Mouse (Mus musculus): ENCODE data around the gene Maip1. TPM values are rescaled to one million over a fixed set of nuclear protein-coding genes. Genes with fewer than 3 reads are reported as not detected.
A peak's percentile ranks its signal among the peaks of the same experiment; 100 is the strongest.

Maip1 gene
- polyA plus RNA-seq, 1 experiment from 2014 or later = 20.6 TPM

DNA sequence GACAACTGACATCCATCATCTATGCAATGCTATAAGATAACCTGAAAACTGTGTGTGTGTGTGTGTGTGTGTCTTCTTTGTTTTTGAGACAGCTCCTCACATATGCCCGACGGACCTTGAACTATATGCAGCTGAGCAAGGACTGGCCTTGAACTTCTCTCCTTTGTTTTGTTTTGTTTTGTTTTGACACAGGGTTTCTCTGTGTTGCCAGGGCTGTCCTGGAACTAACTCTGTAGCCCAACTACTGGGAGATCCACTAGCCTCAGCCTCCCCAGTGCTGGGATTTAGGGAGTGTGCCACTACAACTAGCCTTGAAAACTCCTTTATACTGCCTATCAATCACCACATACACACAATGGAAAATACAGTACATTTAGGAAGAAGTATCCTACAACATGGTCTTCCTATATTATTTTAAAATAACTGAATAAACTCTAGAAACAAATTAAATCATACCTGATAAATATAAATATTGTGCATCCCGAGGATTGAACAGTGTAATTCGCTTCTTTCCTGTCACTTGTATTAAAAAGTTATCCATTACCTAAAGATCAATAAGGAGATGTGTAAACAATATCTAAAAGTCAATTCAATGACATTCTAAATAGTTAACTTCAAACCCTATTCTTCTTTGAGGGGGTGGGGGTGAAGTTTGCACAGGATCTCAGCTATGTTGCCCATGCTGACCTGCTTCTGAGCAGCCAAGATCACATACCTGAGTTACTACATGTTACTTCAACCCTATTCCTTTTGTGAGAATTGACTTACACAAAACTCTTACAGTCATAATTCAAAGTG is 14.9 kb upstream of the Maip1 start:
- Histone ChIP-seq H3K4me2 (replicated peaks) (no peak overlapping the region), H3K9me3 (no peaks in the 10 kb centered on the region), H3K4me3 (no peak overlapping the region), H3K27me3 (no peaks in the 10 kb centered on the region), H3K9ac (no peak overlapping the region), H3K27ac (no peak overlapping the region), H3K4me1 (no peaks in the 10 kb centered on the region), H3K36me3 (peaks cover 49% of the 10 kb centered on the region)
- no peak for ATAC-seq (ENCODE audit: low FRiP score, low read depth)
- WGBS = 97% methylated on average over 4 of the region's 4 CpGs

DNA sequence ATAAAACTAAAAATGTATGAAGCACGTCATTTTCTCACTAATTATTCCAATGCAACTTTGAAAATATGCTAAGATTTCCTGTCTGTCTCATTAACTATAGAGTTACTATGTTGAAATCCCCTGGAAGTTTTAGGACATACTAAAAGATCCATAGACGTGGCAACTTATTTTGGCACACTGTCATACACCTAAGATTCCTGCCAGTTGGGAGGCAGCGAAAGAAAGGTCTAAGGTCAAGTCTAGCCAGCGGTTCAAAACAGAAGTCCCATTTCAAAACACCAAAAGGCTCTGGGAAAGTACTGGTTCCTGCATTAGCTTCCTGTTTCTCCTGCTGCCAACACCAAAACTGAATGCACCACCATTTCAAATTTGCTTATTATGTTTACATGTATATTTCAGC is 13.7 kb upstream of the Maip1 start:
- H3K4me3 ChIP-seq = no peak overlapping the region
- H3K4me2 ChIP-seq (replicated peaks) = no peak overlapping the region
- no peaks in the 10 kb centered on the region for H3K9me3 ChIP-seq
- 85% methylated on average over 4 of the region's 4 CpGs for WGBS
- H3K4me1 ChIP-seq = no peaks in the 10 kb centered on the region
- H3K27me3 ChIP-seq = no peaks in the 10 kb centered on the region
- ATAC-seq (ENCODE audit: low FRiP score, low read depth) = no peak
- no peak overlapping the region for H3K27ac ChIP-seq
- no peak overlapping the region for H3K9ac ChIP-seq
- peaks cover 61% of the 10 kb centered on the region for H3K36me3 ChIP-seq

DNA sequence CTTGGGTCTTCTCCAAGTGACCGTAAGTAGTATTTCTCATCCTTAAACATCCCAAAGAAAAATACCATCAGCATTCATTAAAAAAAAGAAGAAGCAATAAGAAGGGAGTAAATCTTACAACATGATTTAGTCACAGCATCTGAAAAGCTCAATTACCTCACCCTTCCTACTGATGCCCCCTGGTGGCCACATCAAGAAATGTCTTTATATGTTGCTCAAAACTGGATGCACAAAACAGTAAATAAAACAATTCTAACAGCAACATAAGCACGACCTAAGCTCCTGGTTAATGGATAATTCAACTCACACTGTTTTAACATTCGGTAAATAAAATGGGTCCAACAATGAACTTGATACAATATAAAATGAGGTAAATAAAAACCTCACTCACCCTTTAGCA is 12.1 kb upstream of the Maip1 start:
- no peaks in the 10 kb centered on the region for H3K27me3 ChIP-seq
- no peak for ATAC-seq (ENCODE audit: low FRiP score, low read depth)
- 67% methylated on average over 3 of the region's 3 CpGs for WGBS

DNA sequence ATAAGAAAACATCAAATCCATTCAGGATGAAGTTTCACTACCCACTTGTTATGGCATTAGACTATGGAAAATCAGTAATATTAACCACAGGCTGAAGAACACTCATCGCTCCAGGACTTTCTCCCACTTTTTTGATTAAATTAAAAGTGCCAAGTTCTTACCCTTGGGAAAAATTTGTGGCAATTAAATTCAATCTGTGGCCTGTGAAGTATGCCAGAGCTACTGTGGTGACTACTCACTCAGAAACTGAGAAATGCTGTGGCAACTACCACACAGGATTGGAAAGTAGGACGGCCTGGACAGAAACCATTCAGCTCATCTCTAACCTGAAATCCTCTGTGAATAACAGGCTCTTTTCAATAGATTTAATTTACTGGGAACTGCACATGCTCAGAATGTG is 5.8 kb upstream of the Maip1 start:
- H3K36me3 ChIP-seq = peaks cover 41% of the 10 kb centered on the region

More for the DNA sequence above, 12.1 kb upstream of the Maip1 start:
- no peak overlapping the region for H3K9ac ChIP-seq
- H3K9me3 ChIP-seq = no peaks in the 10 kb centered on the region
- H3K36me3 ChIP-seq = peaks cover 65% of the 10 kb centered on the region
- H3K4me2 ChIP-seq (replicated peaks) = no peak overlapping the region
- H3K4me3 ChIP-seq = no peak overlapping the region
- H3K27ac ChIP-seq = no peak overlapping the region
- H3K4me1 ChIP-seq = no peaks in the 10 kb centered on the region

DNA sequence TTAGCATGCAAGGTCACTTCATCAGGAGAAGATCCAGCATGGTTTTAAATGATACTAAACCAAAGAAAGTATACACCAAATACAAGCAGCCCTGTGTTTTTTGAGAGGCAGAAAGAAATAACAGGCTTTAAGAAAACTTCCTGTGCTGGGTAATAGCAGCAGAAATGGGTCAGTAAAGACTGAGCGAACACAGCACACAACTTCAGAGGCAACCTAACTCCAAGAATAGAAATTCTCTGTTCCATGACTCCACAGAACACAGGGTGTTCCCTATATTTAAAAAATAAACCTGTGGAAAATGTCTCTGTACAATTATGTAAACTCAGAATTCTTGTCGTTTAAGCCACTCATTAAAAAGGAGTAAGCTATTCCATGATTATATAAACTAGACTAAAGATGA is 5.3 kb upstream of the Maip1 start:
- H3K9ac ChIP-seq = no peak overlapping the region

More for the DNA sequence above, 5.8 kb upstream of the Maip1 start:
- no peaks in the 10 kb centered on the region for H3K9me3 ChIP-seq
- H3K9ac ChIP-seq = no peak overlapping the region
- H3K4me2 ChIP-seq (replicated peaks) = no peak overlapping the region
- no peak overlapping the region for H3K27ac ChIP-seq
- no peak overlapping the region for H3K4me3 ChIP-seq
- WGBS = 84% methylated on average over 2 of the region's 2 CpGs
- ATAC-seq (ENCODE audit: low FRiP score, low read depth) = no peak
- peaks cover under 1% of the 10 kb centered on the region for H3K4me1 ChIP-seq
- H3K27me3 ChIP-seq = no peaks in the 10 kb centered on the region

DNA sequence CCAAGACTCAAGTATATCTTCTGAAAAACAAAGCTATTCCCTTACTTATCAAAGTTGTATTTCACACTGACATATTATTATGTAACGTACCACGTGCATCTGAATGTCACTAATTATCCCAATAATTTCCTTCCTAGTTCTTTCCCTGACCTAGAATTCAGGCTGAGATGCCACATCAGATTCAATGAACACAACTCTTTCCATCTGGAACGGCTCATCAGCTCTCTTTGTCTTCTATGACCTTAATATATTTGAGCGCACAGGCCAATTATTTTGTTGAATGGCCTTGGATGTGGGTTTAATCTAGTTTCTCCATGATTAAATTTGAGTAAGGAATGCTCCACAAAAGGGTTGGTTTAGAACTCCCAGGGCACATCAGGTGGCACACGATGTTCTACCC is 4.0 kb upstream of the Maip1 start:
- no peaks in the 10 kb centered on the region for H3K27me3 ChIP-seq
- no peak for ATAC-seq (ENCODE audit: low FRiP score, low read depth)
- peaks cover 5% of the 10 kb centered on the region for H3K4me1 ChIP-seq
- no peak overlapping the region for H3K27ac ChIP-seq
- H3K9me3 ChIP-seq = no peaks in the 10 kb centered on the region
- H3K4me3 ChIP-seq = no peak overlapping the region
- peaks cover 30% of the 10 kb centered on the region for H3K36me3 ChIP-seq
- no peak overlapping the region for H3K4me2 ChIP-seq (replicated peaks)
- WGBS = 89% methylated on average over 5 of the region's 5 CpGs
- H3K9ac ChIP-seq = no peak overlapping the region

More for the DNA sequence above, 5.3 kb upstream of the Maip1 start:
- WGBS = 84% methylated on average over 2 of the region's 2 CpGs
- ATAC-seq (ENCODE audit: low FRiP score, low read depth) = no peak
- H3K27me3 ChIP-seq = no peaks in the 10 kb centered on the region
- no peak overlapping the region for H3K4me3 ChIP-seq
- H3K4me1 ChIP-seq = peaks cover 5% of the 10 kb centered on the region
- H3K36me3 ChIP-seq = peaks cover 41% of the 10 kb centered on the region
- H3K4me2 ChIP-seq (replicated peaks) = no peak overlapping the region
- H3K9me3 ChIP-seq = no peaks in the 10 kb centered on the region
- no peak overlapping the region for H3K27ac ChIP-seq

DNA sequence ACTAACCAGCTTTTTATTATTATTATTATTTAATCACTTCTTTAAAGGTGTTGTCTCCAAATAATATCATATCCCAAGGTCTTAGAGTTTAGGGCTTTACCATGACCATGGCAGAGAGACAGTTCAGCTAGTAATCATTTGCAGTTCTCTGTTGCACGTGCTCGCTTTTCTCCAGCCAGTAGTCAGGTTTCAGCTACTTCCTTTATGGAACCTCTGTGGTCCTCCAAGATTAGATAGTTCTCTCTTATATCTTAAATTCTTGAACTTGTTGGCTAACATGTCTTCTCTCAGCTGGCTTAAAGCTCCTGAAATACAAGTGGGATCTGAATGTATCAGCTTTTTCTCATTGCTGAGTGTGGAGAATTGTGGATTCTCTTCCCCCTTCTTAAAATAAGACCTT is 2.9 kb downstream of the Maip1 start:
- peaks cover 26% of the 10 kb centered on the region for H3K4me1 ChIP-seq
- H3K4me2 ChIP-seq (replicated peaks) = peak overlapping the region; percentile 85
- no peak overlapping the region for H3K4me3 ChIP-seq
- H3K9ac ChIP-seq = no peak overlapping the region
- H3K27me3 ChIP-seq = no peaks in the 10 kb centered on the region
- no peaks in the 10 kb centered on the region for H3K9me3 ChIP-seq
- H3K27ac ChIP-seq = no peak overlapping the region
- WGBS = 92% methylated on average over 2 of the region's 2 CpGs
- no peak for ATAC-seq (ENCODE audit: low FRiP score, low read depth)
- H3K36me3 ChIP-seq = peaks cover 25% of the 10 kb centered on the region

DNA sequence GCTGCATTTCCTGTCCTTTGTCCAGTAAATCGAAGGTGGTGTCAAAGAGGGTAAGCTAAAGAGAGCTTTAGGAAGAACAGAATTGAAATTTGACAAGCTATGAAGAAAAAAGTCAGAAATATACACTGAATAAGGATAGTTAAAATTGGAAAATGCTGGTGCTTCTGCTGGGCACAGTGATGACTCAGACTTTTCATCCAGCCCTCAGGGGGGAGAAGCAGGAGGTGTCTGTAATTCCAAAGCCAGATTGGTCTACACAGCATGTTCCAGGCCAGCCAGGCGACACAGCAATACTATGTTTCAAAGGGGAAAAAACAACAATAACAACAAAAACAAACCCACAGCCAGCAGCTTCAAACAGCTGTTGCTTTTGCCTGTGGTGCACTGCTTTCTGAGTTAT is 7.3 kb downstream of the Maip1 start:
- no peak overlapping the region for H3K4me2 ChIP-seq (replicated peaks)

DNA sequence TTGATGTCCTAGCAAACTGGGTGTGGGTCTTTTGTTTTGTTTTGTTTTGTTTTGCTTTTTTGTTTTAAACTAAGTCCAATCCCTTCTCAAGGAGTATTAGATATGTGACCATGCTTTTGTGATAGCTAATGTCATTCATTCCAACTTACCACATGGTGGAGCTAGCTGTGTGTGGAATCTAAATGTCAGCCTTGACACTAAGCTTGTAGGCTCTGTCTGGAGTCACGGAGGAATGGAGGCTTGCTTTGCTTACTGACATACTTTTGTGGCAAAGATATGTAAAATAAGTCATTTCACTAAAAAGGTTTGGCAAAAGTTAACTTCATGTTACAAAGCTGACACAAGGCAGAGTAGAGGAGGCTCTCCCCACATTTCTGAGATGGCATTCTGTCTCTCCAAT is 17.6 kb downstream of the Maip1 start:
- H3K4me1 ChIP-seq = peaks cover 6% of the 10 kb centered on the region
- 8% methylated on average over 1 of the region's 1 CpGs for WGBS
- no peak overlapping the region for H3K9ac ChIP-seq
- no peaks in the 10 kb centered on the region for H3K27me3 ChIP-seq
- no peaks in the 10 kb centered on the region for H3K36me3 ChIP-seq
- no peaks in the 10 kb centered on the region for H3K9me3 ChIP-seq
- H3K4me2 ChIP-seq (replicated peaks) = no peak overlapping the region
- no peak overlapping the region for H3K27ac ChIP-seq
- ATAC-seq (ENCODE audit: low FRiP score, low read depth) = no peak
- no peak overlapping the region for H3K4me3 ChIP-seq

More for the DNA sequence above, 7.3 kb downstream of the Maip1 start:
- Histone ChIP-seq H3K4me3 (no peak overlapping the region), H3K27me3 (no peaks in the 10 kb centered on the region), H3K27ac (no peak overlapping the region), H3K9me3 (no peaks in the 10 kb centered on the region), H3K4me1 (peaks cover 9% of the 10 kb centered on the region), H3K9ac (no peak overlapping the region), H3K36me3 (peaks cover 48% of the 10 kb centered on the region)
- no peak for ATAC-seq (ENCODE audit: low FRiP score, low read depth)
- WGBS = 79% methylated on average over 2 of the region's 2 CpGs

DNA sequence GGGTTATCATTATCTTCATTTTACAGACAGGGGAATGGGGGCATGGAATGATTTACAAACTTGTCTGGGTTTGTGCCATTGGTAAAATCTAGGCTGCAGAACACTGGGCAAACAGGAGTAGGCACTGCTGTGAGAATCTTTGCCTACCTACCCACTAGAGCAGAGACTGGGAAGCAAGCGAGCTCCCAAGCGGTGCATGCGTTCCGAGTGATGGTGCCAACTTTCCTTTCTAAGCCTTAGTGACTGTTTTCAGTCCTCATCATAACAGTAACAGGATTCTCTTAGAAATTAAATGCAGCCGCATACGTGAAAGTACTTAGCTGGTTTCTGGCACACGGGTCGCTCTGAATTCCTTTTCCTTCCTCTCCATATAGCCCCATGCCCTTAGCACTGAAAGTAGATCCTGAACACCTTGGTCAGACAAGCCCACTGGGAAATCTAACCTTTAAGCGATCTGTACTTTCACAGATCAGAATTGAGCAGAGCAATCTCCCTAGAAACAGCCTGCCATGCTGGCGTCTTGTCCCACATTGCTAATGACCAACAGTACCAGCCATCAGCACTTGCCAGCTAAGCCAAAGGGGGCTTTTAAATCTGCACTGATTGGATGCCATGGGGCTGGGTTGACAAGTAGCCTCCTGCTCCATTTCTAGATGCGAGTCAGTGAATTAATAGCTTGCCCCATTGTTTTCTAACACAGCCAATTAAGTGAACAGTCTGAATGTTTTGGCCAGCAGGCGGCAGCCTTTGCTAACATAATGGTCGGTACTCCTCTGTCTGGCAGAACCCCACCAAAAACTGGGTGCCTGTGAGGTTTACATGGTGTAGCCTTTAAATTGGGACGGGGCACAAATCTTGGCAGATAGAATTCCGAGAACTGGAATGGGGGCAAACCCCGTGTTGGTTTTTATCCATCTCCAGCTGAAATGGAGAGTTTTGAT is 22.5 kb downstream of the Maip1 start:
- peak; percentile 79 for ATAC-seq (ENCODE audit: low FRiP score, low read depth)
- peak overlapping the region; percentile 13; the same call in 1 of the 2 replicates for H3K4me3 ChIP-seq
- WGBS = 35% methylated on average over 16 of the region's 16 CpGs
- H3K9me3 ChIP-seq = no peaks in the 10 kb centered on the region
- H3K4me2 ChIP-seq (replicated peaks) = peak overlapping the region; percentile 53
- peak overlapping the region; percentile 69 for H3K27ac ChIP-seq
- peak overlapping the region; percentile 50 for H3K9ac ChIP-seq
- H3K36me3 ChIP-seq = no peaks in the 10 kb centered on the region
- H3K4me1 ChIP-seq = peaks cover 21% of the 10 kb centered on the region
- H3K27me3 ChIP-seq = no peaks in the 10 kb centered on the region

DNA sequence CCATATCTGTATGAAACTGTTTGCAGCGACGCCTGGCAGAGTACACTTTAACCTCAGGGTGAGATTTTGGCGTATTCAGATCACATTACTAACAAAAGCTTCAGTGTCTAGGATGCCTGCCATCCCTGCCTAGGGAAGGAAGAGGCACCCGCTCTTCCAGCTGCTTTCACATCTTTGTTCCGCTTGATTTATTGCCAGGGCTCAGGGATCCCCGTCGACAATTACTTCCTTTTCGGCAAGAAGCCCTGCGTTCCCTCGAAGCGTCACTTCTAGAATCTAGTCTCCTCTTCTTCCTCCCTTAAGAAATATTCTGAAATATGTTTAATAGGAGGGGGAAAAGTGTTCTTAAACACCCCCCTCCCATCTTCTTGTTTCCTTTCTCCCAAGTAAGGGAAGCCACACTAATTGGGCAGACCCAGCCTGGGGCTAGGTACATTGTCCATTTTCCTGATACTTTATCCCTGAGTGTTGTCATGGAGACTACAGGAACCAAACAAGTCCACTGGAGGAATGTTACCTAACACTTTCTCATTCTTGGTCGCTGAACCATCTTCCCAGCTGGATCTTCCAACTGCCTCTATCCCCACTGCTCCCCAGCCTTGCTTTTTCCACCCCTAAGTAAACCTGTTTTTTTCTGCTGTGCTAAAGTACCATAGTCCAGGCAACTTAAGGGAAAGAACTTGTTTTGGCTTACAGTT is 23.8 kb downstream of the Maip1 start:
- Histone ChIP-seq H3K4me2 (replicated peaks) (peak overlapping the region; percentile 48), H3K4me3 (0 out of 2 replicates have a peak overlapping the region, but pooled peaks have one; percentile 8), H3K27me3 (no peaks in the 10 kb centered on the region), H3K4me1 (peaks cover 21% of the 10 kb centered on the region), H3K36me3 (no peaks in the 10 kb centered on the region), H3K27ac (peak overlapping the region; percentile 39; the same call in 1 of the 2 replicates), H3K9me3 (no peaks in the 10 kb centered on the region), H3K9ac (0 out of 2 replicates have a peak overlapping the region, but pooled peaks have one; percentile 15)
- no peak for ATAC-seq (ENCODE audit: low FRiP score, low read depth)
- WGBS = 12% methylated on average over 12 of the region's 12 CpGs

Data from limb, embryonic 13.5 days (tissue).